11 mouse cellular contexts compared by ENCODE assay signal in the genomic region with DNA sequence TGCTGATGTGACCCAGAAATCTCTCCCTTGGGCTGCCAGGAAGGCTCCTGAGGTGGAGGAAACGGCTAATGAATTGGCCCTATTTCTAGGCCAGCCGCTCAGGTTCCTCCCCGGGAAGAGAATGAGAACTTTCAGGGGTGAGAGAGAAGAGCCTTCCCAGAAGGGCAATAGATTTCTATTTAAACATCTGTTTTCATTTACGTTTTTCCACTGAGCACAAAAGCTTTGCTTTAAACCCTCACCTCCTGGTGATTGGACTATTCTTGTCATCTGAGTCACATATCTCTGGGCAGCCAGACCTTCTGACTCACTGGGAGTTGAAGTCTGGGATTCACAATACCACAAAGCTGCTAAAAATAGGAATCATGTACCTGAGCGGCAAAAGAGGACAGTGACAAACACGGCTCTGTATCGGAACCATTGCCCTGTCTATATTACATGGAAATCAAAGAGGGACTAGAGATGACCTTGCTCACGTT.
DNase-seq lines count a peak whose midpoint lies in the region; ATAC-seq and TF ChIP-seq lines count a peak whose summit lies in the region.
"Had no signal": no experiment of that assay in that cellular context is flagged by ENCODE, and none has a peak within 500 bp of the region (broad histone marks: within the 10 kb centered on the region; RNA-seq: fewer than 3 reads in every experiment).

No protein-coding gene starts in this region.

- H3K4me1 ChIP-seq in cortical plate, adult 2 months (ENCODE audit: control insufficient read depth, insufficient read depth, low read length): peaks cover 13% of the 10 kb centered on the region

- peak overlapping the region; percentile 47 for H3K4me2 ChIP-seq in myocyte (ENCODE audit: low read depth)
- H3K4me2 ChIP-seq: embryonic facial prominence, embryonic 12.5 days; limb, embryonic 12.5 days had no signal

- ATAC-seq in inflammation-experienced regulatory T-cells, adult 6 months: no peak
- ATAC-seq: lung, postnatal 0 days had no signal

- no peak overlapping the region for H3ac ChIP-seq in myocyte (ENCODE audit: control insufficient read depth, insufficient read length)

- peak overlapping the region; percentile 68 for H3K27ac ChIP-seq in layer of hippocampus, adult 2 months
- H3K27ac ChIP-seq in cortical plate, adult 2 months (ENCODE audit: insufficient read depth, low read length): peak overlapping the region; percentile 95
- H3K27ac ChIP-seq: embryonic facial prominence, embryonic 12.5 days; limb, embryonic 12.5 days had no signal

- no peak for TF ChIP-seq CTCF in layer of hippocampus, adult 2 months (conservative IDR thresholded peaks at IDR 0.05)
- no peak for TF ChIP-seq CTCF in cortical plate, adult 2 months (IDR thresholded peaks at IDR 0.05; ENCODE audit: extremely low read depth, insufficient read depth, low read length)

- DNase-seq in adrenal gland, postnatal 14 days: peak; percentile 40
- DNase-seq in adrenal gland, postnatal 4 days (ENCODE audit: low spot score in 2 of 2): no peak
- peak in 1 of 2 experiments; percentile 7 for DNase-seq in layer of hippocampus, adult 2 months (ENCODE audit: low spot score in 2 of 2)
- no peak for DNase-seq in layer of hippocampus, adult 9-11 months
- DNase-seq in testis, postnatal 10 days (ENCODE audit: low spot score): no peak

- H3K79me2 ChIP-seq in myocyte (ENCODE audit: control insufficient read depth, insufficient read depth): no peaks in the 10 kb centered on the region

- no peaks in the 10 kb centered on the region for H3K27me3 ChIP-seq in myocyte (ENCODE audit: control insufficient read depth, insufficient read depth, insufficient read length)
- H3K27me3 ChIP-seq: embryonic facial prominence, embryonic 12.5 days; limb, embryonic 12.5 days had no signal

- no peak for TF ChIP-seq POLR2A in cortical plate, adult 2 months (IDR thresholded peaks at IDR 0.05; ENCODE audit: extremely low read depth, insufficient read depth, low read length)
- TF ChIP-seq POLR2A in myocyte (IDR thresholded peaks at IDR 0.05; ENCODE audit: insufficient read length, low read depth): no peak

- no peaks in the 10 kb centered on the region for H3K36me3 ChIP-seq in myocyte (ENCODE audit: control insufficient read depth, insufficient read depth)
- H3K36me3 ChIP-seq: embryonic facial prominence, embryonic 12.5 days; limb, embryonic 12.5 days had no signal

- no peak overlapping the region for H3K4me3 ChIP-seq in layer of hippocampus, adult 2 months
- no peak overlapping the region for H3K4me3 ChIP-seq in cortical plate, adult 2 months (ENCODE audit: insufficient read depth, low read length)
- no peak overlapping the region for H3K4me3 ChIP-seq in myocyte
- H3K4me3 ChIP-seq: embryonic facial prominence, embryonic 12.5 days; limb, embryonic 12.5 days had no signal

TF ChIP-seq in myocyte, 11 proteins besides CTCF, POLR2A, EP300 and RAD21:
- TF ChIP-seq USF1 (IDR thresholded peaks at IDR 0.05; ENCODE audit: low read depth) (peak; percentile 21), MAX (IDR thresholded peaks at IDR 0.05; ENCODE audit: low read depth) (no peak), REST (IDR thresholded peaks at IDR 0.05; ENCODE audit: insufficient read depth, insufficient read length) (no peak)
